Mouse (Mus musculus) left cerebral cortex, adult 11 months (tissue): ENCODE results near the gene Gzmm.
A peak's percentile ranks its signal among the peaks of the same experiment; 100 is the strongest.
"Not testable (repeated sequence)": the region's sequence is repeated elsewhere in the genome, so short reads cannot be mapped to it uniquely, and the experiment has no call there.

Experiments
- DNase-seq: peaks from one replicate; pipeline ENCODE4 v3.0.0; 2022; ENCODE audit warnings: low spot score

Gzmm gene

GRCm38 (mm10) chr10:79701443-79702129 lies 12.8 kb downstream of the Gzmm start:
- DNase-seq, result no peak

DNA sequence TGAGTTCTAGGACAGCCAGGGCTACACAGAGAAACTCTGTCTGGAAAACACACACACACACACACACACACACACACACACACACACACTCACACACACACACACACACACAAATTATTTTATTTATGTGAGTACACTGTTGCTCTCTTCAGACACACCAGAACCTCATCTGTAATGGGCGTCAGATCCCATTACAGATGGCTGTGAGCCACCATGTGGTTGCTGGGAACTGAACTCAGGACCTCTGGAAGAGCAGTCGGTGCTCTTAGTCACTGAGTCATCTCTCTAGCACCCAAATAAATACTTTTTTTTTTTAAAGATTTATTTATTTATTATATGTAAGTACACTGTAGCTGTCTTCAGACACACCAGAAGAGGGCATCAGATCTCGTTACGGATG lies 14.2 kb downstream of the Gzmm start:
- not testable (repeated sequence) for DNase-seq

- DNase-seq, result no peak
These were observed 14.7 kb downstream of the Gzmm start for GRCm38 (mm10) chr10:79703541-79703940.

DNA sequence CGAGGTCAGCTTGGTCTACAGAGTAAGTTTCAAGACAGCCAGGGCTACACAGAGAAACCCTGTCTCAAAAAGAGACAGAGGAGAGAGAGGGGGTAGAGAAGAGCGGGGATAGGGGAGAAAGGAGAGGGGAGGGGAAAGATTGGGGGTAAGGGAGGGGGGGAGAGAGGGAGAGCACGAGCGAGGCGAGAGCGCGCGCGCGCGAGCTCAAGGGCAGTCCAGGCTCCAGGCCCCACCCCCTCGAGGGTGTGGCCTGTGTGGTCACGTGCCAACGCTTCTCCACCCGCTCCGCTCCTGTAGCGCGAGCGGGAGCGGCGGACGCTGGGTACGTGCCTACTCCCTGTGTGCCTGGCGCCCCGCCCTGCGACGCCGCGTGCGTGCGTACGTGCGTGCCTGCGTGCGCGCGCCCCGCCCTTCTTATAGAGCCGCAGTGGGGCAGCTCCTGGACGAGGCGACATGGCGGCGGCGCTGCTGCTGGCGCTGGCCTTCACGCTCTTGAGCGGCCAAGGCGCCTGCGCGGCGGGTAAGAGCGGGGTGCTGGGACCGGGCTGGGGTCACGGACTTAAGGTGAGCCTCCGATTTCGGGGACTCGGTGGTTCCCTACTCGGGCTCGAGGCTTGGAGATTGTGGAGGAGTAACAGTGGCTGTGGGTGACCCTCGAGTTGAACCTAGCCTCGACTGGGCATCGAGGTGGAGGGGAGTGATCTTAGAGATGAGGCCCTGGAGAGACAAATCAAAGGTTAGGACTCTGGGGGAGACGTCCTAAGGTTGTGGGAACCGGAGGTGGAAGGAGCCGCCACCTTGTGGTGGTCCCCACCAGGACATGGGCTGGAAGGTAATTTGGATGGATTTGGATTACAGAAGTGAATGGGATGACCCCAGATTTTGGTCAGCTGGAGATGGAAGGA lies 15.5 kb downstream of the Gzmm start, which contains the start of gene Bsg:
Bsg (plus strand) TSS at position 427 of the 905 bp plus-strand sequence.
- DNase-seq, result peak; percentile 99

DNA sequence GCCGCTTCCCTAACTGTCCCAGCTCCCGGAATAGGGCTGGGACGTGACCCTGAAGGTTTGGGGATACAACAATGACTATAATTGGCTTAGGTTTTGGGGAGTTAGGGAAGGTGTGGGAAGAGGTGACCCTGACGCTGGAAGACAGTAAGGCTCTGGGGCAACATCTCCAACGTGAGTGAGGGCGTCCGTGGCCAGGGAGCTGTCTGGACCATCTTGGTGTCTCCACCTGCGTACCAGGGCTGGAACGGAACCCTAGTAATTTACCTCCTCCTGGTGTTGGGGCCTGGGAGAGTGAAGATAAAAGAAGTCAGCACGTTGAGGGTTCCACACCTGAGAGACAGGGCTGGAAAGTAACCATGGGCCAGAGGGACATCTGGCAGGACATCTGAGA lies 16.1 kb downstream of the Gzmm start:
- no peak for DNase-seq

DNA sequence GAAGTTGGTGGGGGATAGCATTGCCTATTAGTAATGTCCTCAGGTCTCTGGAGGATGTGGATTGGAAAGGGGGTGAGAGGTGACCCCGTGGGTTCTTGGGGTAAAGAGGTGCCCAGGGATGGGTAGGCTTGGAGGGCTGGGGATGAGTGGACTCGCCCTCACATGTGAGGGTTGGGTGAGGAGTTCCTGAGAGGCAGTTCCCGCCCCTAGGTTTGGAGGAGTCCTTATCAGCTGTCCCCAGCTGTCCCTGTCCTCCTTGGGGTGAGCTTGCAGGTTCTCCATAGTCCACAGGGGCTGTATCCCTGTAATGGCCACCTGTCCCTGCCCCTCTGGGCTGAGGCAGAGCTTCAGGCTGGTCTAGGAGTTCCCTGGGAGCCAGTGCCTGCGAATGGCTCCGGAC lies 17.1 kb downstream of the Gzmm start:
- DNase-seq, result no peak

GRCm38 (mm10) chr10:79706406-79707094 lies 17.7 kb downstream of the Gzmm start:
- no peak for DNase-seq

- DNase-seq, result no peak
These were observed 18.3 kb downstream of the Gzmm start for GRCm38 (mm10) chr10:79707162-79707561.

DNA sequence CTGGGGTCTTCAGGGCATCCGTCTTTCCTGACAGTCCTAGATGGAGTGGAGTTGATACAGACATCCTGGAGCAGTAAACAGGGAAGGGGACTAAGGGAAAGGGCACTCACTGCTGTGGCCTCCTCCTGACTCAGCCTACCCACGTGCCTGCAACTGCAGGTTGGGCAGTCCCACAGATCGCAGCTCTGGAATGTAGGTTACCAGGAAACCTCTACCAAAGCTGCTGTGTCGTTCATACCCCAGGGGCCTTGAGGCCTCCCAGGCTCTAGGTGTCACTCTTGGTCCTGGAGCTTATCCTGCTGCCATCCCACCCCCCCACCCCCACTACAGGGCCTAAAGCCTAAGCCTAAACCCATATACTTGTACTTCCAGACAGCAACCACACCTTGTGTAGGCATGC lies 18.9 kb downstream of the Gzmm start:
- no peak for DNase-seq

- DNase-seq, result no peak
These were observed 19.8 kb downstream of the Gzmm start for GRCm38 (mm10) chr10:79708668-79709067.

- DNase-seq, result no peak
These were observed 20.5 kb downstream of the Gzmm start for GRCm38 (mm10) chr10:79709307-79709706.

GRCm38 (mm10) chr10:79712029-79712428 lies 23.2 kb downstream of the Gzmm start:
- DNase-seq, result no peak

- peak; percentile 73 for DNase-seq
These were observed 23.8 kb downstream of the Gzmm start for GRCm38 (mm10) chr10:79712499-79713126.

GRCm38 (mm10) chr10:79713163-79713562 lies 24.3 kb downstream of the Gzmm start:
- DNase-seq, result no peak

- no peak for DNase-seq
These were observed 26.2 kb downstream of the Gzmm start for GRCm38 (mm10) chr10:79714996-79715395.

DNA sequence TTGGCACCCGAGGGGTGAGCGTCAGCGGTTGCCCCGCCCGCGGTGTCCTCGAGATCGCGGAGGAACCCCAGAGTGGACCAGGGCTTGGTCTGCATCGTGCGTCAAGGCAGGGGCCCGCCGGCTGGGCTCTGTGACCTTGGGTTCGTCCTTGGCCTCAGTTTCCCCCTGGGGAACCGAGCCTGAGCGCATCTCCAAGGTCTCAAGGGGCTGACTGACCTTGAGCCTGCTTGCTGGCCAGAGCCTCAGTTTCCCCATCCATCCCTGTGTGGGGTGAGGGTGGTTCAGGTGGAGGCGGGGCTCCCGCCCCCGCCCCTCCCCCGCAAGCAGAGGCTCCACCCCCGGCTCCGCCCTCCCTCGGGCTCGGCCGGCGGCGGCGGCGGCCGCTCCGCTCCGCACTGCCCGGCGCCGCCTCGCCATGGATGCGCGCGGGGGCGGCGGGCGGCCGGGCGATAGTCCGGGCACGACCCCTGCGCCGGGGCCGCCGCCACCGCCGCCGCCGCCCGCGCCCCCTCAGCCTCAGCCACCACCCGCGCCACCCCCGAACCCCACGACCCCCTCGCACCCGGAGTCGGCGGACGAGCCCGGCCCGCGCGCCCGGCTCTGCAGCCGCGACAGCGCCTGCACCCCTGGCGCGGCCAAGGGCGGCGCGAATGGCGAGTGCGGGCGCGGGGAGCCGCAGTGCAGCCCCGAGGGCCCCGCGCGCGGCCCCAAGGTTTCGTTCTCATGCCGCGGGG lies 27.6 kb downstream of the Gzmm start, which contains the start of gene Hcn2:
Hcn2 (plus strand) TSS at position 381 of the 734 bp plus-strand sequence.
- no peak for DNase-seq

- no peak for DNase-seq
These were observed 28.2 kb downstream of the Gzmm start for GRCm38 (mm10) chr10:79716988-79717355.

GRCm38 (mm10) chr10:79717640-79718357 lies 29.0 kb downstream of the Gzmm start:
- no peak for DNase-seq

DNA sequence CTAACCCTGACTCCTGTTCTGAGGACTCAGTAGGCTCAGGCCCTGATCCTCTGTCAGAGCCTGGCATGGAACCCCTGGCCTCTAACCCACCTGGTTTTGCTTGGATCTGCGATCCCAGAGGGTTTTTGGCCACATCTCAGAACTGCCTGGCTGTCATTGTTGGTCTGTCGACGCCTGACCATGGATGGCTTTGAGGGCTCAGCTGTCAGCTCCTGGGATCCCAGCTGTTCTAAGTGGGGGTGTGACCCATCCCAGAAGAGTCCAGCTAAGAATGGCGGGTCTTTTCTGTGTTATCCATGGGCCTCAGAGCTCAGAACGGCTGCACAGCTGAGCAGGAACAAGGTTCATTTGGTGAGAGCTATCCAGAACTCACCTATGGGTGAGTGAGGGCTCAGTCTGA lies 32.3 kb downstream of the Gzmm start:
- DNase-seq, result no peak

- DNase-seq, result no peak
These were observed 34.2 kb downstream of the Gzmm start for GRCm38 (mm10) chr10:79723047-79723446.

DNA sequence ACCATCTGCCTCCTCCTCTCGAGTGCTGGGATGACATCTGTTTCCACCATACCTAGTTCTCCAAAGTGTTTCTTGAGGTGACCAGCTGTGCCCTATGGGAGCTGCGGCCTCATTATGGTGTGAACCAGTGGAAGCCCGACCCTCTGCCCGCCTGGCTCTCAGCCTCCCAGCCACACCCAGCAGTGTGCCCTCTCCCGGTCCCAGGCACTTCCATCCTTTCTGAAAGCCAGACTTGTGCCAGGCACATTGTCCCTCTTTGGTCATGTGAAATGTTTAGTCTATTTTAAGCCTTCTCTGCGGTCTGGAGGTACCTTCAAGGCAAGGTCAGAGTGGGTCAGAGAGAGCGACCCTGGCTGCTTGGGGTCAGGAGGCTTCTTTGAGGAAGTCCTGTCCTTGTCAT lies 34.9 kb downstream of the Gzmm start:
- no peak for DNase-seq
